Mouse (Mus musculus): ENCODE data around the gene Abraxas1.

Abraxas1 gene

GRCm38 (mm10) chr5:100820483-100821184 is at the start of gene Abraxas1:
Gene Abraxas1 (minus strand): TSS chr5:100820965.
- peak; percentile 65 for DNase-seq (ENCODE audit: low read depth, low spot score)

GRCm38 (mm10) chr5:100869197-100869895 is 48.6 kb upstream of the Abraxas1 start:
- no peak for DNase-seq (ENCODE audit: low read depth, low spot score)

GRCm38 (mm10) chr5:100866183-100866582 is 45.4 kb upstream of the Abraxas1 start:
- no peak for DNase-seq (ENCODE audit: low read depth, low spot score)

- DNase-seq (ENCODE audit: low read depth, low spot score) = no peak
These were observed 43.7 kb upstream of the Abraxas1 start for GRCm38 (mm10) chr5:100864438-100864837.

- DNase-seq (ENCODE audit: low read depth, low spot score) = no peak
These were observed 42.3 kb upstream of the Abraxas1 start for GRCm38 (mm10) chr5:100863091-100863490.

- DNase-seq (ENCODE audit: low read depth, low spot score) = no peak
These were observed 41.0 kb upstream of the Abraxas1 start for GRCm38 (mm10) chr5:100861811-100862210.

- no peak for DNase-seq (ENCODE audit: low read depth, low spot score)
These were observed 40.4 kb upstream of the Abraxas1 start for GRCm38 (mm10) chr5:100861140-100861539.

GRCm38 (mm10) chr5:100860417-100861053 is 39.8 kb upstream of the Abraxas1 start:
- DNase-seq (ENCODE audit: low read depth, low spot score) = no peak

- DNase-seq (ENCODE audit: low read depth, low spot score) = no peak
These were observed 35.8 kb upstream of the Abraxas1 start for GRCm38 (mm10) chr5:100856552-100856951.

GRCm38 (mm10) chr5:100853963-100854362 is 33.2 kb upstream of the Abraxas1 start:
- no peak for DNase-seq (ENCODE audit: low read depth, low spot score)

- no peak for DNase-seq (ENCODE audit: low read depth, low spot score)
These were observed 26.4 kb upstream of the Abraxas1 start for GRCm38 (mm10) chr5:100847143-100847542.

GRCm38 (mm10) chr5:100846599-100846920 is 25.8 kb upstream of the Abraxas1 start:
- no peak for DNase-seq (ENCODE audit: low read depth, low spot score)

GRCm38 (mm10) chr5:100845848-100846598 is 25.3 kb upstream of the Abraxas1 start:
- DNase-seq (ENCODE audit: low read depth, low spot score) = no peak

GRCm38 (mm10) chr5:100845485-100845847 is 24.7 kb upstream of the Abraxas1 start, which contains the start of gene Gpat3:
Gene Gpat3 (plus strand): TSS chr5:100845713.
- no peak for DNase-seq (ENCODE audit: low read depth, low spot score)

GRCm38 (mm10) chr5:100844485-100844884 is 23.7 kb upstream of the Abraxas1 start:
- no peak for DNase-seq (ENCODE audit: low read depth, low spot score)

- no peak for DNase-seq (ENCODE audit: low read depth, low spot score)
These were observed 17.1 kb upstream of the Abraxas1 start for GRCm38 (mm10) chr5:100837907-100838306.

GRCm38 (mm10) chr5:100835862-100836538 is 15.2 kb upstream of the Abraxas1 start:
- DNase-seq (ENCODE audit: low read depth, low spot score) = no peak

GRCm38 (mm10) chr5:100833841-100834240 is 13.1 kb upstream of the Abraxas1 start:
- no peak for DNase-seq (ENCODE audit: low read depth, low spot score)

GRCm38 (mm10) chr5:100832680-100833079 is 11.9 kb upstream of the Abraxas1 start:
- DNase-seq (ENCODE audit: low read depth, low spot score) = no peak

GRCm38 (mm10) chr5:100828701-100829100 is 7.9 kb upstream of the Abraxas1 start:
- no peak for DNase-seq (ENCODE audit: low read depth, low spot score)

- no peak for DNase-seq (ENCODE audit: low read depth, low spot score)
These were observed 5.8 kb upstream of the Abraxas1 start for GRCm38 (mm10) chr5:100826531-100826930.
